Mouse (Mus musculus): ENCODE measurements around the gene Selenon. TPM values are rescaled to one million over a fixed set of nuclear protein-coding genes. Genes with fewer than 3 reads are reported as not detected.
A peak's percentile ranks its signal among the peaks of the same experiment; 100 is the strongest.

Selenon gene
- total and polyA plus RNA-seq, 2 experiments from 2014 or later: 9.1 to 22.8 TPM

DNA sequence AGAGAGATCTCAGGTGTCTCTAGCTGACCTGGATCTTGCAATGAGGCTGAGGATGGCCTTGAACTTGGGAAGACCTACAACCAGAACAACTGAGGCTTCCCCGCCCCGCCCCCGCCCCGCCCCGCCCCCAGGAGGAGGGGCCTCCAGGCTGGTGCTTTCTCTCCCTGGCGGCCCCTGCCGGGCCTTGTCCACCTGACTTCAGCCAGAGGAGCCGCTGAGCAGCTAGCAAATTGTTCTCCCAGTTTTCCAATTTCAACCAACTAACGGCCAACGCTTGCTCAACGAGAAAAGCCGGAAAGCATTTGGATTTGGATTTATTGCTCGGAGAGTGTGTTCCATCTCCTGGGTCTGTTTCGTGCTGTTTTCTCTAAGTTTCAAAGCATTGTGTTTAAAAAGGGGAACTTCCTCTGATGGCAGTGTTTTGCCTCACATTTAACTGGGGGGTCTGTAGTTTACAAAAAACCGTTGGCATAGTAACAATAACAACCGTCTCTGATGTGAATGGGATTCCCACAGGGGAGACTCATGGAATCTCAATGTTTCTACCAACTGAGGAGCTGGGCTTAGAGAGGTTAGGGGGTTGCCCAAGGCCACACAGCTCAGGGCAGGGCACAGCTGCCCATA is 5.8 kb upstream of the Selenon start:
- Histone ChIP-seq H3K4me1 (ENCODE audit: insufficient read depth, low read length) (peaks cover 4% of the 10 kb centered on the region; the same call in 1 of the 2 replicates), H3K9ac (replicated peaks; ENCODE audit: low read length, poor library complexity, severe bottlenecking) (no peak overlapping the region), H3K4me3 (ENCODE audit: low read depth, low read length) (no peak overlapping the region), H3K36me3 (ENCODE audit: insufficient read depth, low read length) (no peaks in the 10 kb centered on the region; the same call in 1 of the 2 replicates), H3K27ac (ENCODE audit: low read depth, low read length) (peak overlapping the region; percentile 47), H3K27me3 (ENCODE audit: insufficient read depth, low read length) (no peaks in the 10 kb centered on the region), H3K9me3 (ENCODE audit: low read length) (no peaks in the 10 kb centered on the region), H3K4me2 (ENCODE audit: low read depth, low read length, poor library complexity, severe bottlenecking) (no peak overlapping the region)
- ATAC-seq (ENCODE audit: low FRiP score) (no peak), DNase-seq (ENCODE audit: low spot score) (peak; percentile 63)
- 2% methylated on average over 15 of the region's 16 CpGs for WGBS
- TF ChIP-seq CTCF (IDR thresholded peaks at IDR 0.05): peak; percentile 27; the same call in 1 of the 2 replicates

DNA sequence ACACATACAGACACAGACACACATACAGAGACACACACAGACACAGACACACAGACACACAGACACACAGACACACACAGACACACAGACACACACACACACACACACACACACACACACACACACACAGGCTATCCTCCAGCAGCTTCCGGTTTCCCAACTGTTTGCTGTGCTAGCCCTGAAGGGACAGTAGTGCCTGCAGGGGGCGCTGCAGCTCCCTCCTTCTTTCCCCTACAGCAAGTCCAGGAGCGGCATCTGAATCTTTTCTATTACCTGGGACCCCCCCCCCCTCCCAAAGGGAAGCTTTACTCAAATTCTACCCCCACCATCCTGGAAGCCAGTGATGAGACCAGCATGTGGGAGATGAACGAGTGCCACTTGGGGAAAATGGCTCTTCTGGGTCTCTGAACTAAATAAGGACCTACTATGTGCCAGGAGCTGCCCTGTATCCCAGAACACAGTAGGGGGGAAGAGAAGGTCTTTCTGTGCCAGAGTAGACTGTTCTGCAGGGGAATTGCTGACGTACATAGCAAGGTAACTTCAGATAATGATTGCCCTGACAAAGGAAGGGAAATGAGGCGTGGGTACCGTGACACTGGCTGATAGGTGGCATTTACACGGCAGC is 4.1 kb upstream of the Selenon start:
- Histone ChIP-seq H3K9me3 (ENCODE audit: low read length) (no peaks in the 10 kb centered on the region), H3K9ac (replicated peaks; ENCODE audit: low read length, poor library complexity, severe bottlenecking) (no peak overlapping the region), H3K36me3 (ENCODE audit: insufficient read depth, low read length) (no peaks in the 10 kb centered on the region), H3K27ac (ENCODE audit: low read depth, low read length) (no peak overlapping the region), H3K4me3 (ENCODE audit: low read depth, low read length) (no peak overlapping the region), H3K27me3 (ENCODE audit: insufficient read depth, low read length) (no peaks in the 10 kb centered on the region), H3K4me2 (ENCODE audit: low read depth, low read length, poor library complexity, severe bottlenecking) (no peak overlapping the region), H3K4me1 (ENCODE audit: insufficient read depth, low read length) (peaks cover 9% of the 10 kb centered on the region)
- peak; percentile 65 for TF ChIP-seq CTCF (IDR thresholded peaks at IDR 0.05)
- WGBS: 68% methylated on average over 7 of the region's 8 CpGs
- peak; percentile 66 for DNase-seq (ENCODE audit: low spot score)
- no peak for ATAC-seq (ENCODE audit: low FRiP score)

DNA sequence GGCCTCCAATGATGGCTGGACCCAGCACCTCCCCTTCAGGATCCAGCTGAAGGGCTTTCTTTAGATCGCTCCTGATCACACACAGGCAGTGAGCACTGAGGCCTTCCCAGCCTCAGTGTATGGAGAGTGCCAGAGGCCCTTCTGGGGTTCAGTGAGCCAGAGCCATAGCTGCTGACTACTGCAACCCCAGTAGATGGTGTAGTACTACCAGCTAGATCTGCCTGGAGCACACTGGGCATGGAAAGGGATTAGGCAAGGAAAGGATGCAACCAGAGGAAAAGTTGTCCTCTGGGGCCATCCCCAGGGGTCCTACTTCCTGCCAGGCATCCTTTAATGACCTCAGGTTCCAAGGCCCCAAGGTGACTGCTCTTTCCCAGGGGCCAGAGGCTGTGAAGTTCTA is 1.7 kb upstream of the Selenon start:
- Histone ChIP-seq H3K4me1 (ENCODE audit: insufficient read depth, low read length) (peaks cover 11% of the 10 kb centered on the region), H3K4me3 (ENCODE audit: low read depth, low read length) (no peak overlapping the region), H3K27me3 (ENCODE audit: insufficient read depth, low read length) (no peaks in the 10 kb centered on the region), H3K27ac (ENCODE audit: low read depth, low read length) (no peak overlapping the region), H3K9me3 (ENCODE audit: low read length) (no peaks in the 10 kb centered on the region), H3K4me2 (ENCODE audit: low read depth, low read length, poor library complexity, severe bottlenecking) (no peak overlapping the region), H3K36me3 (ENCODE audit: insufficient read depth, low read length) (peaks cover 8% of the 10 kb centered on the region; the same call in 1 of the 2 replicates), H3K9ac (replicated peaks; ENCODE audit: low read length, poor library complexity, severe bottlenecking) (no peak overlapping the region)
- no peak for DNase-seq (ENCODE audit: low spot score)
- ATAC-seq (ENCODE audit: low FRiP score): no peak
- peak; percentile 67 for TF ChIP-seq CTCF (IDR thresholded peaks at IDR 0.05)
- 85% methylated on average over 1 of the region's 1 CpGs for WGBS

DNA sequence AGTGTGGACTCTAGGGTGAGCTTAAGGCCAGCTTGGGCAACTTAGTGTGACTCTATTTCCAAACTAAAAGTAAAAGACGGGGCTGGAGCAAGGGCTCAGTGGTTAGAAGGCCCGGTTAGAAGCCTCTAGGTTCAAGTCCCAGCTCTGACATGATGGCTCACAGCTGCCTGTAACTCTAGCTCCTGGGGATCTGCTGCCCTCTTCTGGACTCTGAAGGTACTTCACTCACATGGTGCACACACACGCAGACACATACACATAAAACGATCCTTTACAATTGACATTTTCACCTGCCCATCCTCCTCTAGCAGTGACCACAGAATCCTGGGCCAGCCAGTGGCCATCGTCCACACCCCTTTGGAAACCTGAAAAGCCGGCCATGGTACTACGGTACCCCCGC is 2.1 kb downstream of the Selenon start:
- DNase-seq (ENCODE audit: low spot score): no peak
- TF ChIP-seq CTCF (IDR thresholded peaks at IDR 0.05): peak; percentile 54

DNA sequence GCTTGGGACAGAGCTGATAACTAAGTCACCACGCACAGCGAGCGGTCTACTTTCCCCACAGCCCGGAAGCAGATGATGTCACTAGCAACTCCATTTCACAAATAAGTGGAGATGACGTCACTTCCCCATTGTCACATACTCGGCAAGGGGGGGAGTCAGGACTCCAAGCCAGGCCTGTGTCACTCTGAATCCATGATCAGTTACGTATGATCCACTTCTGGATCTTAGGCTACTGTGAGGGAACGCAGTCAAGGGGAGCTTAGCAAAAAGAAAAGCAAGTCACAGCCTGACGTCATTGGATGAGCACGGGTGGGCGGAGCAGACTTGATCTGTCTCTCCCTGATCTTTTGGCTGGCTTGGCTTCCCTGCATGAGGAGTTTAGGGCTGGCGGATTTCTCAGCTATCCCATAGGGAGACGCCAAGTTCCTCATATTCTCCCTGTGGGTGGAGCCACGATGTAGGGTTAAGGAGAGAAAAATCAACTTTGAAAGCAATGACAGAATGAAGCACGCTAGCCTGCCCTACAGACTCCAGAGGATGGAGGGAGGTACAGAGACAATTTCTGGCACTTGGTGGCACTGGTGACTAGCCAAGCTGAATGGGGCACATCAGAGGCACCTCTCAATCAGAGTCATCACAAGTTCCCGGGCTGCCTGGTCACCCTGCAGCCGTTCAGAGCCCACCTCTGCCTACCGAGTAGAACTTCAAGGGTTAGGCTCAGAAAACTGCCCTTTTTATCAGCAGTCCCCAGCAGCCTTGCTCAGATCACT is 3.6 kb downstream of the Selenon start:
- Histone ChIP-seq H3K4me3 (ENCODE audit: low read depth, low read length) (no peak overlapping the region), H3K9ac (replicated peaks; ENCODE audit: low read length, poor library complexity, severe bottlenecking) (no peak overlapping the region), H3K27ac (ENCODE audit: low read depth, low read length) (no peak overlapping the region), H3K9me3 (ENCODE audit: low read length) (no peaks in the 10 kb centered on the region), H3K36me3 (ENCODE audit: insufficient read depth, low read length) (peaks cover 33% of the 10 kb centered on the region), H3K4me2 (ENCODE audit: low read depth, low read length, poor library complexity, severe bottlenecking) (no peak overlapping the region), H3K4me1 (ENCODE audit: insufficient read depth, low read length) (peaks cover 7% of the 10 kb centered on the region), H3K27me3 (ENCODE audit: insufficient read depth, low read length) (no peaks in the 10 kb centered on the region)
- 58% methylated on average over 18 of the region's 18 CpGs for WGBS
- TF ChIP-seq CTCF (IDR thresholded peaks at IDR 0.05): peak; percentile 60
- ATAC-seq (ENCODE audit: low FRiP score) (no peak), DNase-seq (ENCODE audit: low spot score) (no peak)

More for the DNA sequence above, 2.1 kb downstream of the Selenon start:
- Histone ChIP-seq H3K4me1 (ENCODE audit: insufficient read depth, low read length) (peaks cover 7% of the 10 kb centered on the region), H3K9ac (replicated peaks; ENCODE audit: low read length, poor library complexity, severe bottlenecking) (no peak overlapping the region), H3K4me3 (ENCODE audit: low read depth, low read length) (no peak overlapping the region), H3K27me3 (ENCODE audit: insufficient read depth, low read length) (no peaks in the 10 kb centered on the region), H3K36me3 (ENCODE audit: insufficient read depth, low read length) (peaks cover 20% of the 10 kb centered on the region), H3K4me2 (ENCODE audit: low read depth, low read length, poor library complexity, severe bottlenecking) (no peak overlapping the region), H3K27ac (ENCODE audit: low read depth, low read length) (no peak overlapping the region), H3K9me3 (ENCODE audit: low read length) (no peaks in the 10 kb centered on the region)
- 99% methylated on average over 8 of the region's 8 CpGs for whole genome bisulfite sequencing
- no peak for ATAC-seq (ENCODE audit: low FRiP score)

All from midbrain, postnatal 0 days (tissue).